Mouse (Mus musculus) heart, embryonic 14.5 days (tissue): ENCODE measurements around the gene Clec10a. TPM values are rescaled to one million over a fixed set of nuclear protein-coding genes. Genes with fewer than 3 reads are reported as not detected.

Experiments used
- ATAC-seq: fragments of 200-750 bp; cut with Nextera tagmentation; 2 replicates; pipeline ENCODE4 v1.8.0; 2017; ENCODE audit warnings: low read depth, moderate TSS enrichment; ENCODE audit not compliant: insufficient number of reproducible peaks, insufficient read depth, low FRiP score
- H3K27ac ChIP-seq, 2 experiments: fragments of 200-500 bp in 1 of 2; fragments of 300-500 bp in 1 of 2; sonication (generic) in 1 of 2; replicated peaks in 1 of 2; 2 replicates each; pipeline ENCODE4 v1.5.1; 2012 to 2014; ENCODE audit warnings: low read depth in 2 of 2, low read length in 2 of 2, control low read depth in 1 of 2, mild to moderate bottlenecking in 1 of 2, mixed read lengths in 1 of 2; ENCODE audit not compliant: control insufficient read depth in 1 of 2, insufficient read depth in 1 of 2
- H3K27me3 ChIP-seq: fragments of 300-500 bp; sonication (generic); 2 replicates; pipeline ENCODE4 v1.6.1; 2014; ENCODE audit warnings: mild to moderate bottlenecking, low read length, control low read depth; ENCODE audit not compliant: control insufficient read depth, insufficient read depth
- H3K36me3 ChIP-seq: fragments of 300-500 bp; sonication (generic); 2 replicates; pipeline ENCODE4 v1.6.1; 2014; ENCODE audit warnings: mild to moderate bottlenecking, control low read depth, low read length, mixed read lengths; ENCODE audit not compliant: control insufficient read depth, insufficient read depth
- H3K4me1 ChIP-seq, 2 experiments: fragments of 200-500 bp in 1 of 2; fragments of 300-500 bp in 1 of 2; sonication (generic) in 1 of 2; 2 replicates each; pipeline ENCODE4 v1.6.1; 2012 to 2014; ENCODE audit warnings: low read length in 2 of 2, control low read depth in 1 of 2, mixed read lengths in 1 of 2; ENCODE audit not compliant: control insufficient read depth in 2 of 2, insufficient read depth in 2 of 2
- H3K4me2 ChIP-seq: fragments of 300-500 bp; sonication (generic); 2 replicates; pipeline ENCODE4 v1.6.1; 2014; ENCODE audit warnings: mild to moderate bottlenecking, low read length
- H3K4me3 ChIP-seq, 2 experiments: fragments of 200-500 bp in 1 of 2; fragments of 300-500 bp in 1 of 2; sonication (generic) in 1 of 2; 2 replicates each; pipeline ENCODE4 v1.5.1; 2012 to 2014; ENCODE audit warnings: low read length in 2 of 2, mild to moderate bottlenecking in 2 of 2, control low read depth in 1 of 2, low read depth in 1 of 2, moderate library complexity in 1 of 2; ENCODE audit not compliant: control insufficient read depth in 1 of 2, insufficient read depth in 1 of 2
- H3K9ac ChIP-seq: fragments of 300-500 bp; sonication (generic); 2 replicates; pipeline ENCODE4 v1.6.1; 2014; ENCODE audit warnings: mild to moderate bottlenecking, low read length
- H3K9me3 ChIP-seq: fragments of 300-500 bp; sonication (generic); 2 replicates; pipeline ENCODE4 v1.6.1; 2016; ENCODE audit warnings: low read length, control low read depth; ENCODE audit not compliant: control insufficient read depth
- WGBS: fragments of 180-500 bp; shearing (Covaris S2); extraction: QIAGEN DNeasy Blood & Tissue Kit; methylation state at CpG from one replicate; pipeline ENCODE4 v1.1.7; 2014; 5-methylcytosine and 5-hydroxymethylcytosine counted together
- polyA plus RNA-seq: library from polyadenylated mRNA; unstranded; fragments of >200 nt; fragmentation: Nextera tagmentation; extraction: Ambion mirVana; gene quantifications from 2 replicates; pipeline ENCODE4 v1.2.1, GENCODE M21; 2014

Clec10a gene
- polyA plus RNA-seq, 1 experiment from 2014 or later: 0.36 TPM

DNA sequence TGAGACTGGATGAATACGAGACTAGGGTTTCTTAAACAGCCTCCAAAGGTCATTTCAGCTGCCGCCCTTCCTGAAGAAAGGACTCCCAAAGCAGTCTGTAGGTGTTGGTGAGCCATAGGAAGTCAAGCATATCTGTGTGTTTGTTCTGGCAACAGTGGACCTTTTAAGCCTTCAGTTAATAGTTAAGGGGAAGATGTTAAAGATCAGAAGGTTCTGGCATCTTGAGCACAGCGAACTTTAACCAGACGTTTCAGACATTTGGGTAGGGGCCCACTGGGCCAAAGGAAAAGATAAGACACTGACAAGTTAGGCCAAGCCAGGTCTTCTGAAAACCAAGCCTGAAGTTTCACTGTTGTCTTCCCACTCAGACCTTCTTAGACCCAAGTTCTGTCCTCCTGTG is 62.0 kb downstream of the Clec10a start:
- Histone ChIP-seq H3K9me3 (no peaks in the 10 kb centered on the region), H3K4me2 (no peak overlapping the region), H3K36me3 (no peaks in the 10 kb centered on the region), H3K27ac (no peak overlapping the region), H3K27me3 (peaks cover 46% of the 10 kb centered on the region), H3K4me1 (peaks cover 11 to 30% of the 10 kb centered on the region in 2 experiments), H3K4me3 (no peak overlapping the region), H3K9ac (no peak overlapping the region)
- WGBS: 68% methylated on average over 4 of the region's 4 CpGs
- ATAC-seq: no peak

- peaks cover 11 to 27% of the 10 kb centered on the region in 2 experiments for H3K4me1 ChIP-seq
- no peak overlapping the region; the same call in 1 of the 2 replicates for H3K4me2 ChIP-seq
- ATAC-seq: no peak
- WGBS: 87% methylated on average over 15 of the region's 15 CpGs
- no peaks in the 10 kb centered on the region for H3K36me3 ChIP-seq
- H3K4me3 ChIP-seq: no peak overlapping the region
- no peaks in the 10 kb centered on the region for H3K9me3 ChIP-seq
- no peak overlapping the region for H3K9ac ChIP-seq
- no peak overlapping the region for H3K27ac ChIP-seq
- H3K27me3 ChIP-seq: peaks cover 37% of the 10 kb centered on the region
Observed at GRCm38 (mm10) chr11:70218741-70219470, 62.9 kb downstream of the Clec10a start.

DNA sequence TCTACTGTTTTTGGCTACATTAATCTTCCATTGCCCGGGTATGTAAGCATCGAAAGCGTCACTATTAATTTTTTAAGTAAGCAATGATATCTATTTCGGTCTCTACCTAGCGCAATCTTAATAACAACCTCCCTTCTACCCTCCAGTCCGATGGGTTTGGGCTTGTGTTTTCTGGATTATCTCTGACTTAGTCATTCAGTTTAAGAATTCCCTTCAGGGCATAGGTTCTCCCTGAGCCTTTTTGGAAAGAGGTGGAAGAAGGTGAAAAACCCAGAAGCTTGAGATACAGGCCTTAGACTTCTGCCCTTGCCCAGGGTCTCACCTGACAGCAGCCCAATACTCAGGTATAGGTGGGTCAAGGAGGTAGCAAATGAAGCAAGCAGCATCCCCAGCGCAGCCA is 63.9 kb downstream of the Clec10a start:
- peaks cover 11 to 17% of the 10 kb centered on the region in 2 experiments for H3K4me1 ChIP-seq
- peak overlapping the region in 1 of 2 experiments; percentile 81; a peak in 2 of 4 replicates for H3K27ac ChIP-seq
- ATAC-seq: no peak
- peak overlapping the region; percentile 90 for H3K4me2 ChIP-seq
- no peaks in the 10 kb centered on the region for H3K9me3 ChIP-seq
- 64% methylated on average over 7 of the region's 7 CpGs for WGBS
- peaks cover 28% of the 10 kb centered on the region for H3K27me3 ChIP-seq
- H3K4me3 ChIP-seq: peak overlapping the region; percentile 46 to 63
- H3K9ac ChIP-seq: peak overlapping the region; percentile 74
- 0 out of 2 replicates have a peak, but pooled peaks cover 1% of the 10 kb centered on the region for H3K36me3 ChIP-seq

DNA sequence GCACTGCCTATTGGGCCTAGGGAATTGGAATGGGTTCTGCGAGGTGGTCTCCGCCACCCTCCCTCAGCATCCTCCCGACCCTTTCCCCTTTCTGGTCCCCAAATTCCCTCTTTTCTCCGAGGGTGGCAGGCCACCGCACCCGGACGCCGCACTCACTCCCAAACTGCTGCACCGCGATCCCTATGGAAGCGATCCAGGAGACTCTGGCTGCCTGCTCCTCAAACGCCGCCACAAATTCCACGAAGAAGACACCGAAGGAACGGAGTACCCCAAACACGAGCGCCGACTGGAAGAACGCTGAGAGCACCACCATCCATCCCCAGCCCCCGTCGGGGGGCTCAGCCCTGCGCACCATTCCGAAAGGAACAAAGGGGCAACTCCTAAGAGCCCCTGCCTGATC is 64.3 kb downstream of the Clec10a start:
- Histone ChIP-seq H3K27ac (peak overlapping the region; percentile 66 to 81), H3K4me3 (peak overlapping the region; percentile 46 to 63), H3K4me2 (peak overlapping the region; percentile 90), H3K27me3 (peaks cover 23% of the 10 kb centered on the region), H3K9ac (peak overlapping the region; percentile 74), H3K36me3 (0 out of 2 replicates have a peak, but pooled peaks cover 3% of the 10 kb centered on the region), H3K4me1 (peaks cover 11 to 17% of the 10 kb centered on the region in 2 experiments), H3K9me3 (no peaks in the 10 kb centered on the region)
- 1% methylated on average over 24 of the region's 24 CpGs for WGBS
- no peak for ATAC-seq

Other genes with a start within 250 kb of the Clec10a start
- 45.2 and 46.8 TPM in 2 replicates for gene Gps2, start 242.3 kb upstream of the Clec10a start, polyA plus RNA-seq
- gene Eif5a, start 234.2 kb upstream of the Clec10a start, polyA plus RNA-seq: 1,047 and 1,081 TPM in 2 replicates
- 6.6 and 7.3 TPM in 2 replicates for gene Ybx2, start 220.4 kb upstream of the Clec10a start, polyA plus RNA-seq
- 27.6 and 28.5 TPM in 2 replicates for gene Slc2a4, start 208.0 kb upstream of the Clec10a start, polyA plus RNA-seq
- 1.2 and 2.4 TPM in 2 replicates for gene Cldn7, start 191.4 kb upstream of the Clec10a start, polyA plus RNA-seq
- gene Ctdnep1, start 175.0 kb upstream of the Clec10a start, polyA plus RNA-seq: 22.3 and 26.0 TPM in 2 replicates
- 107 and 114 TPM in 2 replicates for gene Elp5, start 173.7 kb upstream of the Clec10a start, polyA plus RNA-seq
- 454 and 540 TPM in 2 replicates for gene Gabarap, start 165.1 kb upstream of the Clec10a start, polyA plus RNA-seq
- gene Phf23, start 160.4 kb upstream of the Clec10a start, polyA plus RNA-seq: 22.2 and 27.5 TPM in 2 replicates
- 15.0 and 16.6 TPM in 2 replicates for gene Dvl2, start 155.6 kb upstream of the Clec10a start, polyA plus RNA-seq
- 185 and 198 TPM in 2 replicates for gene Acadvl, start 140.8 kb upstream of the Clec10a start, polyA plus RNA-seq
- gene Dlg4, start 139.3 kb upstream of the Clec10a start, polyA plus RNA-seq: 3.4 and 6.0 TPM in 2 replicates
- gene Asgr1, start 102.1 kb upstream of the Clec10a start, polyA plus RNA-seq: not detected in 2 replicates
- not detected in 2 replicates for gene Asgr2, start 63.6 kb upstream of the Clec10a start, polyA plus RNA-seq
- gene Mgl2, start 25.9 kb upstream of the Clec10a start, polyA plus RNA-seq: 0.16 and 0.20 TPM in 2 replicates
- 0.16 and 0.18 TPM in 2 replicates for gene Slc16a11, start 56.6 kb downstream of the Clec10a start, polyA plus RNA-seq
- gene Slc16a13, start 64.9 kb downstream of the Clec10a start, polyA plus RNA-seq: 4.9 and 6.4 TPM in 2 replicates
- 18.7 and 22.4 TPM in 2 replicates for gene Bcl6b, start 73.6 kb downstream of the Clec10a start, polyA plus RNA-seq
- 139 and 143 TPM in 2 replicates for gene 0610010K14Rik, start 81.7 kb downstream of the Clec10a start, polyA plus RNA-seq
- gene Gm21988, start 83.6 kb downstream of the Clec10a start, polyA plus RNA-seq: 10.1 and 12.2 TPM in 2 replicates
- 219 and 240 TPM in 2 replicates for gene Rnasek, start 83.6 kb downstream of the Clec10a start, polyA plus RNA-seq
- 3.0 TPM in 2 replicates for gene Alox12, start 99.2 kb downstream of the Clec10a start, polyA plus RNA-seq
- gene Alox12e, start 166.4 kb downstream of the Clec10a start, polyA plus RNA-seq: not detected in 2 replicates
- gene Alox15, start 195.8 kb downstream of the Clec10a start, polyA plus RNA-seq: 0.13 TPM in 1 of 2 replicates, not detected in the other